Mouse (Mus musculus): ENCODE data around the gene Foxa2. TPM values are rescaled to one million over a fixed set of nuclear protein-coding genes. Genes with fewer than 3 reads are reported as not detected.

Gene Foxa2
- polyA plus RNA-seq, 1 experiment = 0.49 TPM

DNA sequence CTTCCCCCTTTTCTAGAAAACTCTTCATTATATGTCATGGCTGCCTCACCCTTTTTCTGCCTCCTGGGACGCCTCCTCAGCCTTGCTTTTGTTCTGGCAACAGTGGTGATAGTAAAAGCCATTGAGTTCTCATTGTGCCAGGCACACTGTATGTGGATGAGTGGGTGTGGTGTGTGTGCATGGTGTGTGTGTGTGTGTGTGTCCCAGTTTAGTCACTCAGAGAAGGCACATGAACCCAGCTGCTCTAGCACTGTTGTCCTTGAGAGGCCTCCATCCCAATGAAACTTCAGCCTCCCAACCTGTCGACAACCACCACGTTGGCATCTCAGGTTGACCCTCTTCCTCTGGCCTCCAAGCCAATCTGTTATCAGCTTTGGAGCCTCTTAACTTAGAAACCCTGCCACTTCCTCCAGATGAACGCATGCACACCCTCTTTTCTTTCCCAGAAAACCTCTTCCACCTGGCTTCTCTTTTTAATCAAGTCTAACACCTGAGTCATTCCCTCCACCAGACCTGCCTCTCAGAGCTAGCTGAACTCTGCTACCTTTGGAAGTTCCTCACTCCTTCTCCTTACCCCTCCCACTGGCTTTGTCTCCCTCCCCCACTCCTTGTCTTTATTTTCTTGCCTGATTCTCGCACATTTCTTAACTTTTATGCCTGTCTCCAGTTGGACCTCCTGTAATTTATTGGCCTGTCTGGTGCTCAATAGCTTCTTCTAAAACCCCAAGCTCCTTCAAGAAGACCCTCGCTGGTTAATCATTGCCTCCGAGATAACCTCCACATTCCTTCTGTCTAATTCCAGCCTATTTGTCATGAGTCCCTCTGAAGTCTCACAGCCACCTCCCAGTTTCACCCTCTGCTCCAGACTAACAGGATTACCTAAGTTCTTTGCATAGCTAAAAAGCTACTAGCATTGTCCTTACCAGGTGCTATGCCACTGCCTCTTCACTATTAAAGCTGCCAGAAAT, 41.9 kb downstream of the Foxa2 start:
- H3K4me3 ChIP-seq = no peak overlapping the region
- H3K36me3 ChIP-seq (ENCODE audit: control insufficient read depth, insufficient read depth) = no peaks in the 10 kb centered on the region
- no peak overlapping the region for H3K4me2 ChIP-seq (ENCODE audit: low read depth)
- H3K79me2 ChIP-seq (ENCODE audit: control insufficient read depth, insufficient read depth) = no peaks in the 10 kb centered on the region
- no peak overlapping the region for H3ac ChIP-seq (ENCODE audit: control insufficient read depth, insufficient read length)
- no peaks in the 10 kb centered on the region for H3K27me3 ChIP-seq (ENCODE audit: control insufficient read depth, insufficient read depth, insufficient read length)
- TF ChIP-seq SRF (IDR thresholded peaks at IDR 0.05; ENCODE audit: control insufficient read depth, insufficient read length, low read depth) (no peak), POLR2AphosphoS2 (IDR thresholded peaks at IDR 0.05; ENCODE audit: insufficient read length, low read depth) (no peak)

GRCm38 (mm10) chr2:148003511-148003910, 43.3 kb downstream of the Foxa2 start:
- Histone ChIP-seq H3K27me3 (ENCODE audit: control insufficient read depth, insufficient read depth, insufficient read length) (no peaks in the 10 kb centered on the region), H3K36me3 (ENCODE audit: control insufficient read depth, insufficient read depth) (no peaks in the 10 kb centered on the region), H3ac (ENCODE audit: control insufficient read depth, insufficient read length) (no peak overlapping the region), H3K4me3 (no peak overlapping the region), H3K4me2 (ENCODE audit: low read depth) (no peak overlapping the region), H3K79me2 (ENCODE audit: control insufficient read depth, insufficient read depth) (no peaks in the 10 kb centered on the region)
- TF ChIP-seq MYOD1 (IDR thresholded peaks at IDR 0.05; ENCODE audit: control insufficient read depth in 1 of 3, insufficient read length in 2 of 3, low read depth in 2 of 3) (no peak), REST (IDR thresholded peaks at IDR 0.05; ENCODE audit: insufficient read depth, insufficient read length) (no peak), POLR2A (IDR thresholded peaks at IDR 0.05; ENCODE audit: insufficient read length, low read depth) (no peak), TCF3 (IDR thresholded peaks at IDR 0.05; ENCODE audit: insufficient read length, low read depth) (no peak), MAX (IDR thresholded peaks at IDR 0.05; ENCODE audit: low read depth) (no peak), TCF12 (IDR thresholded peaks at IDR 0.05; ENCODE audit: insufficient read depth, poor library complexity, severe bottlenecking) (no peak), SRF (IDR thresholded peaks at IDR 0.05; ENCODE audit: control insufficient read depth, insufficient read length, low read depth) (no peak), CEBPB (IDR thresholded peaks at IDR 0.05; ENCODE audit: insufficient read depth, poor library complexity, severe bottlenecking) (no peak), E2F4 (IDR thresholded peaks at IDR 0.05; ENCODE audit: insufficient read depth) (no peak)

GRCm38 (mm10) chr2:147998206-147998966, 48.4 kb downstream of the Foxa2 start:
- TF ChIP-seq CEBPB (IDR thresholded peaks at IDR 0.05; ENCODE audit: insufficient read depth, poor library complexity, severe bottlenecking) = no peak
- no peak for TF ChIP-seq SRF (IDR thresholded peaks at IDR 0.05; ENCODE audit: control insufficient read depth, insufficient read length, low read depth)
- no peak for TF ChIP-seq USF1 (IDR thresholded peaks at IDR 0.05; ENCODE audit: low read depth)
- no peak for TF ChIP-seq TCF3 (IDR thresholded peaks at IDR 0.05; ENCODE audit: insufficient read length, low read depth)
- TF ChIP-seq TCF12 (IDR thresholded peaks at IDR 0.05; ENCODE audit: insufficient read depth, poor library complexity, severe bottlenecking) = no peak
- Histone ChIP-seq H3K27me3 (ENCODE audit: control insufficient read depth, insufficient read depth, insufficient read length) (no peaks in the 10 kb centered on the region), H3K79me2 (ENCODE audit: control insufficient read depth, insufficient read depth) (no peaks in the 10 kb centered on the region)

DNA sequence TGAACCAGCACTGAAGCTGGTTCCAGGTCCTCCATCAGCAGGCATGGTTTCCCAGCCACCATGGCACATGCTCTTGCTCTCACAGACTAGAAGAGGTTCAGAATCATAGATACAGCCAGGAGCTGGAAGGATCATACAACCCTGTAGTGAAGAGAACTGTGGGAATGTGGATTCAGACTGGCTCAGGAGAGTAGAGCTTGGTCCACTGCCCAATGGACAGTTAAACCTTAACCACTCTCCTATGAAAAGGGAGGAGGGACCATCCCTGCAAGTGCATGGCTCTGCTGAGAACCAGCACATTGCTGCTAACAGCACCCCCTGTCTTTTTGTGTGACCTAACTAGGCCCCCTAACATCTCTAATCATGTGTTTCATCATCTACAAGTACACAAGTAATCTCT, 50.0 kb downstream of the Foxa2 start:
- Histone ChIP-seq H3ac (ENCODE audit: control insufficient read depth, insufficient read length) (no peak overlapping the region), H3K4me3 (no peak overlapping the region), H3K36me3 (ENCODE audit: control insufficient read depth, insufficient read depth) (no peaks in the 10 kb centered on the region), H3K4me2 (ENCODE audit: low read depth) (no peak overlapping the region), H3K27me3 (ENCODE audit: control insufficient read depth, insufficient read depth, insufficient read length) (no peaks in the 10 kb centered on the region), H3K79me2 (ENCODE audit: control insufficient read depth, insufficient read depth) (no peaks in the 10 kb centered on the region)
- no peak for TF ChIP-seq USF1 (IDR thresholded peaks at IDR 0.05; ENCODE audit: low read depth)
- TF ChIP-seq REST (IDR thresholded peaks at IDR 0.05; ENCODE audit: insufficient read depth, insufficient read length) = no peak
- TF ChIP-seq TCF3 (IDR thresholded peaks at IDR 0.05; ENCODE audit: insufficient read length, low read depth) = no peak
- TF ChIP-seq CEBPB (IDR thresholded peaks at IDR 0.05; ENCODE audit: insufficient read depth, poor library complexity, severe bottlenecking) = no peak
- no peak for TF ChIP-seq SRF (IDR thresholded peaks at IDR 0.05; ENCODE audit: control insufficient read depth, insufficient read length, low read depth)
- TF ChIP-seq TCF12 (IDR thresholded peaks at IDR 0.05; ENCODE audit: insufficient read depth, poor library complexity, severe bottlenecking) = no peak
- no peak for TF ChIP-seq MYOG (IDR thresholded peaks at IDR 0.05; ENCODE audit: control insufficient read depth in 1 of 3, insufficient read depth in 1 of 3, insufficient read length in 2 of 3, low read depth in 2 of 3)
- no peak for TF ChIP-seq POLR2AphosphoS2 (IDR thresholded peaks at IDR 0.05; ENCODE audit: insufficient read length, low read depth)

More at GRCm38 (mm10) chr2:147998206-147998966, 48.4 kb downstream of the Foxa2 start:
- H3K4me3 ChIP-seq = no peak overlapping the region
- H3ac ChIP-seq (ENCODE audit: control insufficient read depth, insufficient read length) = no peak overlapping the region
- H3K4me2 ChIP-seq (ENCODE audit: low read depth) = no peak overlapping the region
- H3K36me3 ChIP-seq (ENCODE audit: control insufficient read depth, insufficient read depth) = no peaks in the 10 kb centered on the region

GRCm38 (mm10) chr2:147993821-147994220, 52.9 kb downstream of the Foxa2 start:
- Histone ChIP-seq H3K79me2 (ENCODE audit: control insufficient read depth, insufficient read depth) (no peaks in the 10 kb centered on the region), H3K36me3 (ENCODE audit: control insufficient read depth, insufficient read depth) (no peaks in the 10 kb centered on the region), H3K4me3 (no peak overlapping the region), H3K27me3 (ENCODE audit: control insufficient read depth, insufficient read depth, insufficient read length) (no peaks in the 10 kb centered on the region), H3ac (ENCODE audit: control insufficient read depth, insufficient read length) (no peak overlapping the region), H3K4me2 (ENCODE audit: low read depth) (no peak overlapping the region)
- no peak for TF ChIP-seq TCF12 (IDR thresholded peaks at IDR 0.05; ENCODE audit: insufficient read depth, poor library complexity, severe bottlenecking)
- TF ChIP-seq POLR2A (IDR thresholded peaks at IDR 0.05; ENCODE audit: insufficient read length, low read depth) = no peak
- TF ChIP-seq MYOD1 (IDR thresholded peaks at IDR 0.05; ENCODE audit: control insufficient read depth in 1 of 3, insufficient read length in 2 of 3, low read depth in 2 of 3) = no peak
- no peak for TF ChIP-seq SRF (IDR thresholded peaks at IDR 0.05; ENCODE audit: control insufficient read depth, insufficient read length, low read depth)
- no peak for TF ChIP-seq MYOG (IDR thresholded peaks at IDR 0.05; ENCODE audit: control insufficient read depth in 1 of 3, insufficient read depth in 1 of 3, insufficient read length in 2 of 3, low read depth in 2 of 3)
- no peak for TF ChIP-seq TCF3 (IDR thresholded peaks at IDR 0.05; ENCODE audit: insufficient read length, low read depth)
- no peak for TF ChIP-seq USF1 (IDR thresholded peaks at IDR 0.05; ENCODE audit: low read depth)
- no peak for TF ChIP-seq E2F4 (IDR thresholded peaks at IDR 0.05; ENCODE audit: insufficient read depth)
- TF ChIP-seq CEBPB (IDR thresholded peaks at IDR 0.05; ENCODE audit: insufficient read depth, poor library complexity, severe bottlenecking) = no peak
- TF ChIP-seq REST (IDR thresholded peaks at IDR 0.05; ENCODE audit: insufficient read depth, insufficient read length) = no peak
- no peak for TF ChIP-seq POLR2AphosphoS2 (IDR thresholded peaks at IDR 0.05; ENCODE audit: insufficient read length, low read depth)
- no peak for TF ChIP-seq MAX (IDR thresholded peaks at IDR 0.05; ENCODE audit: low read depth)
